9 mouse cellular contexts compared by ENCODE assay signal in the genomic region with DNA sequence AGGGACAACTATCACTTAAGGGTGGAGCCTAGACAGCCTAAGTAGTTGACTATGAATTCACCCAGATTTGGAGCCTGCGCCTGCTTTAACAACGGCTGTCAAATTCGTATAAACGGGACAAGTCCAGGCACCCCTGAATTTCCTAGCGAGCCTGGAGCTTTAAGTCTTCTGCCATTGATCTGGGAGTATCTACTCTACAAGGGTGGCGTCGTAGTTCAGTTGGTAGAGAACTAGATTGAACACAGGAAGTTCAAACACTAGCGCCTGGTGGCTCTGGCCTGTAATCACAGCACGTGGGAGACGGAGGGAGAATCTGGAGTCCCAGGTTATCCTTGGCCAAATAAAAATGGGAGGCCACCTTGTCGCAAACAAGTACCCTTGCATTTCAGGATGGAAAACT. TPM values are rescaled to one million over a fixed set of nuclear protein-coding genes. Genes with fewer than 3 reads are reported as not detected.
DNase-seq lines count a peak whose midpoint lies in the region; ATAC-seq lines count a peak whose summit lies in the region.
"Had no signal": no experiment of that assay in that cellular context is flagged by ENCODE, and none has a peak within 500 bp of the region (broad histone marks: within the 10 kb centered on the region; RNA-seq: fewer than 3 reads in every experiment).

No protein-coding gene starts in this region.

- no peaks in the 10 kb centered on the region for H3K27me3 ChIP-seq in heart, embryonic 13.5 days (replicated peaks)
- H3K27me3 ChIP-seq in hindbrain, embryonic 12.5 days: no peaks in the 10 kb centered on the region

- H3K9me3 ChIP-seq in heart, embryonic 13.5 days: no peaks in the 10 kb centered on the region
- H3K9me3 ChIP-seq in hindbrain, embryonic 12.5 days (replicated peaks): no peaks in the 10 kb centered on the region

- no peak overlapping the region for H3K27ac ChIP-seq in heart, embryonic 13.5 days (replicated peaks)
- no peak overlapping the region for H3K27ac ChIP-seq in hindbrain, embryonic 12.5 days

- ATAC-seq in heart, embryonic 13.5 days (ENCODE audit: extremely low read depth, insufficient number of reproducible peaks, low FRiP score, low TSS enrichment): no peak
- peak; percentile 38 for ATAC-seq in hindbrain, embryonic 12.5 days (ENCODE audit: low FRiP score)
- peak; percentile 15; the same call in 1 of the 2 replicates for ATAC-seq in megakaryocyte, adult 5-6 weeks (ENCODE audit: poor library complexity, severe bottlenecking)

- DNase-seq in heart, postnatal 10 days: no peak
- peak; percentile 55 for DNase-seq in T-cell, adult 2 months (ENCODE audit: low spot score)
- DNase-seq in adipocyte (ENCODE audit: low spot score): no peak
- DNase-seq in cerebellum, postnatal 10 days: no peak
- no peak for DNase-seq in adrenal gland, postnatal 4 days (ENCODE audit: low spot score in 2 of 2)

- H3K4me1 ChIP-seq in heart, embryonic 13.5 days: peaks cover 18% of the 10 kb centered on the region
- H3K4me1 ChIP-seq in hindbrain, embryonic 12.5 days: peaks cover 10% of the 10 kb centered on the region

- H3K4me2 ChIP-seq in heart, embryonic 13.5 days: peak overlapping the region; percentile 99
- H3K4me2 ChIP-seq in hindbrain, embryonic 12.5 days (replicated peaks): peak overlapping the region; percentile 77

- intact Hi-C loops in heart, postnatal 10 days (cut with DNase I): no loop called here

- H3K4me3 ChIP-seq in heart, embryonic 13.5 days: peak overlapping the region; percentile 88
- H3K4me3 ChIP-seq in hindbrain, embryonic 12.5 days: peak overlapping the region; percentile 65

- H3K36me3 ChIP-seq in heart, embryonic 13.5 days: no peaks in the 10 kb centered on the region
- no peaks in the 10 kb centered on the region for H3K36me3 ChIP-seq in hindbrain, embryonic 12.5 days

- H3K9ac ChIP-seq in heart, embryonic 13.5 days: no peak overlapping the region
- H3K9ac ChIP-seq in hindbrain, embryonic 12.5 days: peak overlapping the region; percentile 69; the same call in 1 of the 2 replicates

- WGBS in heart, embryonic 13.5 days: 59% methylated on average over 11 of the region's 11 CpGs
- WGBS in hindbrain, embryonic 12.5 days: 69% methylated on average over 11 of the region's 11 CpGs

RNA-seq across cellular contexts. Expression of a gene that starts 0.4 kb away (rescaled TPM):
- 13.5 and 14.8 TPM in 2 replicates for polyA plus RNA-seq in heart, embryonic 13.5 days (2015; fragmentation: Nextera tagmentation; extraction: Ambion mirVana)
- 10 to 100 TPM; 40.0 to 40.9 TPM for total RNA-seq in heart, postnatal 10 days (2021)
- polyA plus RNA-seq in hindbrain, embryonic 12.5 days (2016; fragmentation: Nextera tagmentation; extraction: Ambion mirVana): 16.3 and 17.2 TPM in 2 replicates
- total RNA-seq in megakaryocyte, adult 5-6 weeks (2015): 14.5 and 19.4 TPM in 2 replicates
- total RNA-seq in megakaryocyte, adult 5-6 weeks (2017): 21.8 and 22.5 TPM in 2 replicates
- 10 to 100 TPM; 27.1 to 32.9 TPM for total RNA-seq in adrenal gland, postnatal 4 days (2021)

RNA-seq across cellular contexts. Expression of a gene that starts 44.1 kb away (rescaled TPM):
- 1.4 and 1.5 TPM in 2 replicates for polyA plus RNA-seq in heart, embryonic 13.5 days (2015; fragmentation: Nextera tagmentation; extraction: Ambion mirVana)
- 1 to 10 TPM; 4.6 TPM for total RNA-seq in heart, postnatal 10 days (2021)
- polyA plus RNA-seq in hindbrain, embryonic 12.5 days (2016; fragmentation: Nextera tagmentation; extraction: Ambion mirVana): 2.9 and 3.3 TPM in 2 replicates
- total RNA-seq in megakaryocyte, adult 5-6 weeks (2015): not detected in 2 replicates
- not detected in 2 replicates for total RNA-seq in megakaryocyte, adult 5-6 weeks (2017)
- total RNA-seq in adrenal gland, postnatal 4 days (2021): 10 to 100 TPM; 14.9 to 15.5 TPM
- total RNA-seq: neutrophil, adult 5-6 weeks had no signal

RNA-seq across cellular contexts. Expression of a gene that starts 48.3 kb away (rescaled TPM):
- 210 and 263 TPM in 2 replicates for polyA plus RNA-seq in heart, embryonic 13.5 days (2015; fragmentation: Nextera tagmentation; extraction: Ambion mirVana)
- total RNA-seq in heart, postnatal 10 days (2021): 10 to 100 TPM; 27.2 to 36.1 TPM
- 350 and 413 TPM in 2 replicates for polyA plus RNA-seq in hindbrain, embryonic 12.5 days (2016; fragmentation: Nextera tagmentation; extraction: Ambion mirVana)
- 188 and 220 TPM in 2 replicates for total RNA-seq in megakaryocyte, adult 5-6 weeks (2015)
- total RNA-seq in megakaryocyte, adult 5-6 weeks (2017): 116 and 127 TPM in 2 replicates
- 100 to 1,000 TPM; 126 to 158 TPM for total RNA-seq in adrenal gland, postnatal 4 days (2021)

Comparison
In these comparisons a context has a peak if more than half of its experiments do, and no peak if none do; other contexts are left out.
1. RNA of a gene that starts 44.1 kb away (total RNA-seq): 14.9 to 15.5 TPM in adrenal gland, postnatal 4 days and 4.6 TPM in heart, postnatal 10 days; not detected in megakaryocyte, adult 5-6 weeks; every median in the first group is over 4 times any median in the second.